Mouse (Mus musculus) urinary bladder, postnatal 36 days (tissue): Measurements from ENCODE around the gene Cant1.

Source experiments
- DNase-seq, 2 experiments: peaks; one replicate each; pipeline ENCODE4 v3.0.0; 2022; ENCODE audit warnings: low spot score in 2 of 2, mixed read lengths in 1 of 2

The Cant1 gene

DNA sequence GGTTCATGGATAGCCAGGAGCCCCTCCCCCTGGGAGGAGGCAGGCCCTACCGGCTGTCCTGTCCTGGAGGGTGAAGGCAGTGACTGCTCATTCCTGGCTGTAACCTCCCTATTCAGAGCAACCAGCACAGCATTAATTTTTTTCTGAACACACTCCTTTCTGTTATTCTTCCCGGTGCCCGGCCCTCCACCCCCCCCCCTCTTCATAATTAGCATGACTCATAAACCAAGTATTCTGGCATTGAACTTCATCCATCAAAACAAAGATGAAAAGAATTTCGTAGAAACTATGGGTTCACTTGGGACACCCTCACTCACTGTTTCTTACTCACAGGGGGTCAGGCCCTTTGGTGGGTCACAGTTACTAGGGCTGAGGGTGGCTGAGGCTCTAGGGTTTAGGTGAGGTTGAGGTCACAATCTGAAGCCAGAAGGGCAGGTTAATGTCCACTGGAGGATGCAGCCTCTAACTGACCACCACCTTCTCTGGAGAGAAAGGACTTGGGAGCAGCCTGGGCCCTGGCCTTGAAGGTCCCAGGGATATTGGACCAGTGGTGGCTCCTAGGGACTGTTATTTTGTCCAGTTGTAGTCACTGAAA, 11.5 kb upstream of the Cant1 start:
- no peak for DNase-seq

DNA sequence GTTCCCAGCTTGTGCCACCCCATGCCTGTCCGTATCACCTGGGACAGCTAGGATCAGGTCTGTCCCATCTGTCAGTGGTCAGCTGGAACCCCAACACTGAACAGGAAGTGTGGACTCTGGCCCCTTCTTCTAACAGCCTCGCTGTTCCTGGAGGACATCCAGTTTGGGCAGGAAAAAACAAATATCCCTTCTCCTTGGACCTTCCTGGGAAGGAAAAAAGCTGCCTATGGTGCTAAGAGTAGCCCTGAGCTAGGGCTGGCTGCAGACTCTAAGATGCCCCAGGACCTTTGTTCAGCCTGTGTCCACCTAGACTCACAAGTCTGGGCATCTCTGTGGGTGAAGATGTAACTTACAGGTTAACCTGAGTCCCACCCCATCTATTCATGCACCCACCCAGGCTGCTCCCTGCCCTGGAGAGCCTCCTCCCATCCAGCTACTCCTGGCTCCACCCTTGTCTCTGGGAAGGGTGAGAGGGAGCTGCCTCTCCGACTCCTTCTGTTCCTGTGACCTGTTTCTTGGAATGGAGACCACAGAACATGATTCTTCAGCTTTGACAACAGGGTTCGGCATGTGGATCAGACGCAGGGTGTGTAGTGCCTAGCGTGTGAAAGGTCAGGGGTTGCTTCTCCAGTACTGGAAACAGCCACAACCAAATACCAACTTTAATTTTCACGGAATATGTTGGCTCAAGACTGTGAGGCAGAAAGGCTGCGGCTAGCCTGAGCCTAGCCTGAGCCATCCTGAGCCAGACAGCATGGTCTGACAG, 10.2 kb upstream of the Cant1 start:
- no peak for DNase-seq

DNA sequence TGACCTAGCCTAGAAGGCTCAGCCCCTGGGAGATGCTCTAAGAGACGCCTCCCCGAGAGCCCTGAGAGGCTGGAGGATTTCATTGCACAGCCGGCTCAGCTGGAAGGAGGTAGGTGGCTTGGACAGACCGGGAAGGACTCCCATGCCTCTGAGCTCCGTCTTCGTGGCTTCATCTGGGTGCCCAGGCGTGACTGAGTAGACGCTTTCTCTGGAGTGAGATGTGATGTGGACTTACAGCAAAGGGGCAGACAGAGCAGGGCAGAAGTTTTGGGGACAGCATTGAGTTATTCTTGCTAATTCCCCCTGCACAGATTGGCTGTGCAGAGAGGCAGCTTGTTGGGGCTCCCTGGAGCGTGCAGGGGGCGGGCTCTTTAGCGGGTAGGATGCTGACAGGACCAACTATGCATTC, 9.6 kb upstream of the Cant1 start:
- DNase-seq = no peak

DNA sequence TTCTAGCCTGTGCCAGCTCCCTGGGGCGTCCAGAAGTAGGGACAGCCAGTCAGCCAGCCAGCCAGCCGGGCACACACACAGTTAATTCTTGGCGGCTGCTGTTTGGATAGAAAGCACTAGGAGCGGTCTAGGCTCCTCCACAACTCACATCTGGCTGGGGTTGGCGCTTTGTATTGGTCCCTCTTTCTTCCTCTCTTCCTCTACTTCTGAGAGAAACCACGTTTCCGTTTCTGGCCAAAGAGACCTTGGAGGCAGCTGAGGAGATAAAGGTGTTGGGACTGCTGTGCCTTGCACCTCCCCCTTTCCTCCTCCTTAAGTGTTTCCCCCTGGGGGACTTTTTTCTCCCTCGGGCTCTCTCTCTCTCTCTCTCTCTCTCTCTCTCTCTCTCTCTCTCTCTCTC, 9.1 kb upstream of the Cant1 start, which contains the start of gene C1qtnf1:
TSS of gene C1qtnf1 (plus strand) at position 218 of the 400 bp plus-strand sequence.
- DNase-seq = no peak

- no peak for DNase-seq
These were observed 8.4 kb upstream of the Cant1 start for GRCm38 (mm10) chr11:118427266-118427779.

GRCm38 (mm10) chr11:118426765-118427164, 7.9 kb upstream of the Cant1 start:
- no peak for DNase-seq

GRCm38 (mm10) chr11:118424621-118425335, 5.9 kb upstream of the Cant1 start:
- DNase-seq = no peak

GRCm38 (mm10) chr11:118423266-118423971, 4.5 kb upstream of the Cant1 start:
- peak; percentile 66 to 87 for DNase-seq

GRCm38 (mm10) chr11:118420261-118420660, 1.4 kb upstream of the Cant1 start:
- DNase-seq = no peak

- DNase-seq = no peak
These were observed 448 bp downstream of the Cant1 start for GRCm38 (mm10) chr11:118418442-118418833.

- no peak for DNase-seq
These were observed 1.4 kb downstream of the Cant1 start for GRCm38 (mm10) chr11:118417496-118417895.

GRCm38 (mm10) chr11:118416046-118416445, 2.8 kb downstream of the Cant1 start:
- peak in 1 of 2 experiments; percentile 28 for DNase-seq

DNA sequence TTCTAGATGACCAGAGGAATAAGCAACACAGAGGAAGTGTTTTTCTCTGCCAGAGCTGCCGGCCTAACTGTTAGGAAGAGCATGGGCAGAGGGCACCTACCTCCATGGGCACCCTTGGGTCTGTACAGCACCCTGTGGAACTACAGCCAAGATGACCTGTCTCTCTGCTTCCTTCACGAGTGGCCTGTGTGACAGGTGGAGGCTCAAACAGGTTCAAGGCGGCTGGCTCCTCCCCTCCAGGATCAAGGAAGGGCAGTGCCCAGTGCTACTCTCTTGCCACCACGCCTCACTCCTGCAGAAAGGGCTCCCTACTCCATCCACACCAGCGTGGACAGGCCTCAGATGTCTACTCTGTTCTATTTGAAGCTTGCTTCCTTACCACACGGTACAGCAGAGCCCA, 3.3 kb downstream of the Cant1 start:
- no peak for DNase-seq

DNA sequence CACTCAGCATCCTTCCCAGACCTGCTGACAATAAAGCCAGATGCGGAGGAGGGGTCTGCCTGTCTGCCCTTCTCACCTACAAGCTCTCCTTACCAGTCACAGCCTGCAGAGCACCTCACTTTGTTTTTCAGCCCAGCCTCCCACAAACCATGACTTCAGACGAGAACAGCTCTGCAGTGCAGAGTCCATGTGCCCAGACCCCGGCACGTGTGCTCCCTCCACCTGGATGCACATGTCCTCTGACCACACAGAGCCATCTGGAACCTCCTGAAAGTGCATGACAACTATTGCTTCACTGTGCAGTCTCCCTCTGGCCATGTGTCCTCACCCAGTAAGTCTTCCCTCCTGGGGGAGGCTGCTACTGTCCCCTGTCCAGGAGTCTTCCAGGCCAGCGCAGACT, 4.6 kb downstream of the Cant1 start:
- DNase-seq = no peak

DNA sequence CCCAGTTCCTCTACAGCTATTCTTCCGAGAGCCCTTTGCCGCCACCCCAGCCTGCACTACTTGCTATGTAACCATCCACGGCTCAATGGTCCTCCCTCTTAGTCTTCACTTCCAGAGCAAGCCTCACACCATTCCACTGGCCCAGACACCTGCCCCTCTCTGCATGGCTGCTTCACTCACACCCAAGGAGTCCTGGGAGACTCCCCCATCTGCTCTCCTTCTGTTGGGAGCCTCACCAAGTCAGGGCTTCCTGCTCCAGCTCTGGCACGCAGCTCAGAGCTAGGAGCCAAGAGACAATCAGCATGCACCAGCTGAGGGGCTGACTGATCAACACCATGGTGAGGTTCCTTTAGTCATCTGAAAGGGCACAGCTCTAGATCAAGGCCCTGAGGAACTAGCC, 5.8 kb downstream of the Cant1 start:
- no peak for DNase-seq

- DNase-seq = no peak
These were observed 6.3 kb downstream of the Cant1 start for GRCm38 (mm10) chr11:118412601-118413000.

DNA sequence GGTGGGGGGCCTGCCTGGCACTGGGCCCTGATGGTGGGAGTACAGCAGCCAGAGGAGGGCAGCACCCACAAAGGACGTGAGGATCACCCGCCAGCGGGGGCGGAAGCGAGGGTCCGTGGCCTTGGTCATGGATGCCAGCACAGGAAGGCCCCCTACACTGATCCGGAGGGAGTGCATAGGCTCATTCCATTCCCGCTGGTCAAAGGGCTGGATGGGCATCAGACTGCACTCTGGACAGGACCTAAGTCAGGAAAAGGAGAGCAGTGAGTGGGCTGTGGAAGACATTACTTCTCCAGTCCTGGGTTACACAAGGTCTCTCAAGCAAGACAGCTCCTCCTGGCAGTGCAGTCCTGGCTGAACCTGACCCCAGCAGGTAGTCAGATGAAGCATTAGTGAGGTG, 7.6 kb downstream of the Cant1 start:
- DNase-seq = no peak

GRCm38 (mm10) chr11:118410479-118410878, 8.4 kb downstream of the Cant1 start:
- DNase-seq = no peak

- no peak for DNase-seq
These were observed 8.8 kb downstream of the Cant1 start for GRCm38 (mm10) chr11:118410073-118410444.

GRCm38 (mm10) chr11:118409106-118410072, 9.5 kb downstream of the Cant1 start:
- DNase-seq = peak in 1 of 2 experiments; percentile 48
